Mouse (Mus musculus) ovary, postnatal 36 days (tissue): ENCODE results near the gene Adam6a.
"Not testable (repeated sequence)": the region's sequence is repeated elsewhere in the genome, so short reads cannot be mapped to it uniquely, and the experiment has no call there.

Source experiments
- DNase-seq: peaks from one replicate; pipeline ENCODE4 v3.0.0; 2022; ENCODE audit warnings: low spot score, mixed read lengths

Gene Adam6a

GRCm38 (mm10) chr12:113543608-113544007 lies at the start of gene Adam6a:
TSS of gene Adam6a (plus strand) at chr12:113543908.
- not testable (repeated sequence) for DNase-seq

- DNase-seq, result no peak
These were observed 17.8 kb upstream of the Adam6a start for GRCm38 (mm10) chr12:113525901-113526300.

- DNase-seq, result no peak
These were observed 34.5 kb downstream of the Adam6a start for GRCm38 (mm10) chr12:113578241-113578640.

- no peak for DNase-seq
These were observed 44.3 kb downstream of the Adam6a start for GRCm38 (mm10) chr12:113588001-113588400.
